13 mouse cellular contexts compared by ENCODE assay signal in genomic region chr7:68089725-68090124, GRCm38 (mm10).
"Had no signal": no experiment of that assay in that cellular context is flagged by ENCODE, and none has a peak within 500 bp of the region (broad histone marks: within the 10 kb centered on the region; RNA-seq: fewer than 3 reads in every experiment).

No protein-coding gene starts in this region.

- H3K4me3 ChIP-seq: kidney, embryonic 15.5 days; limb, embryonic 10.5 days; megakaryocyte, embryonic 14.5 days; midbrain, embryonic 12.5 days had no signal

- DNase-seq: kidney, adult 2 months; kidney, postnatal 25 days; layer of hippocampus, adult 9-11 months; lung, adult 2 months; lung, postnatal 4 days; thymus, postnatal 25 days had no signal

- H3K27ac ChIP-seq: kidney, embryonic 15.5 days; limb, embryonic 10.5 days; midbrain, embryonic 12.5 days; stomach, postnatal 0 days had no signal

- H3K27me3 ChIP-seq: kidney, embryonic 15.5 days; megakaryocyte, embryonic 14.5 days; midbrain, embryonic 12.5 days had no signal

- H3K9ac ChIP-seq: kidney, embryonic 15.5 days; midbrain, embryonic 12.5 days had no signal

- H3K4me2 ChIP-seq: kidney, embryonic 15.5 days; midbrain, embryonic 12.5 days had no signal

- H3K9me3 ChIP-seq: kidney, embryonic 15.5 days; limb, embryonic 10.5 days; midbrain, embryonic 12.5 days had no signal

- ATAC-seq: intestine, embryonic 16.5 days; lung, postnatal 0 days had no signal
